Comparison of ENCODE assay signal across 22 mouse cellular contexts in genomic region chr12:110750770-110751439, GRCm38 (mm10). TPM values are rescaled to one million over a fixed set of nuclear protein-coding genes. Genes with fewer than 3 reads are reported as not detected.
DNase-seq lines count a peak whose midpoint lies in the region; ATAC-seq and TF ChIP-seq lines count a peak whose summit lies in the region.
"Had no signal": no experiment of that assay in that cellular context is flagged by ENCODE, and none has a peak within 500 bp of the region (broad histone marks: within the 10 kb centered on the region; RNA-seq: fewer than 3 reads in every experiment).

No protein-coding gene starts in this region.

- no peak for TF ChIP-seq CTCF in kidney, adult 2 months (conservative IDR thresholded peaks at IDR 0.05; ENCODE audit: insufficient read depth, insufficient read length, low read depth, low read length)

- no peak for TF ChIP-seq POLR2A in kidney, adult 2 months (IDR thresholded peaks at IDR 0.05; ENCODE audit: low read depth, low read length)

- no peak overlapping the region for H3K4me2 ChIP-seq in hindbrain, embryonic 13.5 days
- H3K4me2 ChIP-seq: forebrain, embryonic 13.5 days; intestine, embryonic 15.5 days; liver, embryonic 13.5 days; neural tube, embryonic 12.5 days; stomach, embryonic 15.5 days had no signal

- peaks cover 3% of the 10 kb centered on the region for H3K4me1 ChIP-seq in hindbrain, embryonic 13.5 days (replicated peaks)
- H3K4me1 ChIP-seq in kidney, adult 2 months (ENCODE audit: control insufficient read depth, insufficient read depth, low read length) = peaks cover 5% of the 10 kb centered on the region; the same call in 1 of the 2 replicates
- H3K4me1 ChIP-seq: forebrain, embryonic 13.5 days; neural tube, embryonic 12.5 days; stomach, embryonic 15.5 days had no signal

- H3K4me3 ChIP-seq in hindbrain, embryonic 13.5 days = no peak overlapping the region
- no peak overlapping the region for H3K4me3 ChIP-seq in kidney, adult 2 months (ENCODE audit: insufficient read depth, low read depth, low read length)
- H3K4me3 ChIP-seq: forebrain, embryonic 13.5 days; intestine, embryonic 15.5 days; layer of hippocampus, adult 2 months; liver, embryonic 13.5 days; neural tube, embryonic 12.5 days; stomach, embryonic 15.5 days had no signal

- peaks cover 8% of the 10 kb centered on the region; the same call in 1 of the 2 replicates for H3K36me3 ChIP-seq in hindbrain, embryonic 13.5 days
- H3K36me3 ChIP-seq in kidney, adult 2 months (ENCODE audit: control insufficient read depth, insufficient read depth, low read length) = no peaks in the 10 kb centered on the region

- DNase-seq in spleen, postnatal 36 days (ENCODE audit: low spot score in 2 of 2) = peak; percentile 17
- no peak for DNase-seq in spleen, postnatal 4 days (ENCODE audit: low spot score in 2 of 2)
- peak; percentile 64 for DNase-seq in naive thymus-derived CD4-positive, alpha-beta T cell, adult 2 months (ENCODE audit: low read depth)
- DNase-seq in thymus, postnatal 4 days = peak; percentile 31
- no peak for DNase-seq in gastrocnemius, adult 18-20 months (ENCODE audit: low spot score)
- no peak for DNase-seq in kidney, adult 2 months
- DNase-seq: adrenal gland, adult 8-10 months; cerebellum, postnatal 25 days; heart, adult 11 months; heart, postnatal 4 days; liver, embryonic 13.5 days; right cerebral cortex, postnatal 4 days had no signal

- whole genome bisulfite sequencing in hindbrain, embryonic 13.5 days = 87% methylated on average over 10 of the region's 10 CpGs
- 75% methylated on average over 10 of the region's 10 CpGs for WGBS in kidney, adult 2 months

- no peaks in the 10 kb centered on the region for H3K9me3 ChIP-seq in hindbrain, embryonic 13.5 days
- H3K9me3 ChIP-seq: forebrain, embryonic 13.5 days; intestine, embryonic 15.5 days; liver, embryonic 13.5 days; neural tube, embryonic 12.5 days; stomach, embryonic 15.5 days had no signal

- no peak overlapping the region for H3K27ac ChIP-seq in hindbrain, embryonic 13.5 days
- no peak overlapping the region for H3K27ac ChIP-seq in kidney, adult 2 months (ENCODE audit: insufficient read depth, low read depth, low read length)
- H3K27ac ChIP-seq: forebrain, embryonic 13.5 days; intestine, embryonic 15.5 days; kidney, postnatal 0 days; layer of hippocampus, adult 2 months; liver, embryonic 13.5 days; neural tube, embryonic 12.5 days; stomach, embryonic 15.5 days had no signal

- ATAC-seq in common myeloid progenitor, adult 5-6 weeks (replicated peaks; ENCODE audit: low read depth, poor library complexity, severe bottlenecking) = peak; percentile 84
- ATAC-seq in hindbrain, embryonic 13.5 days (ENCODE audit: low FRiP score) = no peak
- ATAC-seq: forebrain, embryonic 13.5 days; intestine, embryonic 15.5 days; lung, postnatal 0 days; midbrain, embryonic 16.5 days had no signal

- no peak overlapping the region for H3K9ac ChIP-seq in hindbrain, embryonic 13.5 days
- H3K9ac ChIP-seq: forebrain, embryonic 13.5 days; intestine, embryonic 15.5 days; liver, embryonic 13.5 days; neural tube, embryonic 12.5 days; stomach, embryonic 15.5 days had no signal

- no peaks in the 10 kb centered on the region for H3K27me3 ChIP-seq in hindbrain, embryonic 13.5 days
- H3K27me3 ChIP-seq in kidney, adult 2 months (replicated peaks; ENCODE audit: control insufficient read depth, insufficient read depth, low read length) = no peaks in the 10 kb centered on the region
- H3K27me3 ChIP-seq: forebrain, embryonic 13.5 days; intestine, embryonic 15.5 days; liver, embryonic 13.5 days; neural tube, embryonic 12.5 days; stomach, embryonic 15.5 days had no signal

RNA-seq across cellular contexts. Expression of gene Wdr20, which starts 13.2 kb away (rescaled TPM):
- total RNA-seq in common myeloid progenitor, adult 5-6 weeks (2017) = 29.8 and 32.0 TPM in 2 replicates
- 10 to 100 TPM; 16.6 to 17.4 TPM for total RNA-seq in gastrocnemius, adult 18-20 months (2021)
- polyA plus RNA-seq in hindbrain, embryonic 13.5 days (2015; fragmentation: Nextera tagmentation; extraction: Ambion mirVana) = 26.0 and 26.3 TPM in 2 replicates
- polyA plus RNA-seq in kidney, adult 2 months (2012; rRNA removed) = 24.0 and 24.5 TPM in 2 replicates

RNA-seq across cellular contexts. Expression of gene Hsp90aa1, which starts 48.4 kb away (rescaled TPM):
- total RNA-seq in common myeloid progenitor, adult 5-6 weeks (2017) = 2,253 and 2,489 TPM in 2 replicates
- 100 to 1,000 TPM in 1 of 2 experiments, 10 to 100 TPM in 1; 46.1 to 109 TPM for total RNA-seq in gastrocnemius, adult 18-20 months (2021)
- polyA plus RNA-seq in hindbrain, embryonic 13.5 days (2015; fragmentation: Nextera tagmentation; extraction: Ambion mirVana) = 1,449 and 1,487 TPM in 2 replicates
- polyA plus RNA-seq in kidney, adult 2 months (2012; rRNA removed) = 95.6 and 115 TPM in 2 replicates

Comparison
In these comparisons a context has a peak if more than half of its experiments do, and no peak if none do; other contexts are left out.
1. DNase-seq: peak in spleen, postnatal 36 days (2 of 2), naive thymus-derived CD4-positive, alpha-beta T cell, adult 2 months (single experiment) and thymus, postnatal 4 days (single experiment); none in spleen, postnatal 4 days (0 of 2), gastrocnemius, adult 18-20 months (single experiment) and kidney, adult 2 months (single experiment).
2. RNA of gene Hsp90aa1, which starts 48.4 kb away (total RNA-seq): 2,253 to 2,489 TPM in common myeloid progenitor, adult 5-6 weeks; 46.1 to 109 TPM in gastrocnemius, adult 18-20 months; every median in the first group is over 10 times any median in the second.